Mouse (Mus musculus) lung, embryonic 16.5 days (tissue): ENCODE results near the gene Ttc8. TPM values are rescaled to one million over a fixed set of nuclear protein-coding genes. Genes with fewer than 3 reads are reported as not detected.

ENCODE experiments used
- ATAC-seq: fragments of 200-750 bp; cut with Nextera tagmentation; 2 replicates; pipeline ENCODE4 v1.8.0; 2017; ENCODE audit warnings: low read depth, mild to moderate bottlenecking, moderate library complexity
- H3K27ac ChIP-seq: fragments of 300-500 bp; sonication (generic); 2 replicates; pipeline ENCODE4 v1.5.1; 2014; ENCODE audit warnings: mild to moderate bottlenecking, control low read depth, low read length
- H3K27me3 ChIP-seq: fragments of 300-500 bp; sonication (generic); 2 replicates; pipeline ENCODE4 v1.6.1; 2014; ENCODE audit warnings: low read depth, low read length, mixed read lengths; ENCODE audit not compliant: control insufficient read depth, insufficient read depth
- H3K36me3 ChIP-seq: fragments of 300-500 bp; sonication (generic); 2 replicates; pipeline ENCODE4 v1.6.1; 2014; ENCODE audit warnings: low read length; ENCODE audit not compliant: control insufficient read depth, insufficient read depth
- H3K4me1 ChIP-seq: fragments of 300-500 bp; sonication (generic); replicated peaks from 2 replicates; pipeline ENCODE4 v1.6.1; 2014; ENCODE audit warnings: low read length, mixed read lengths; ENCODE audit not compliant: control insufficient read depth, insufficient read depth
- H3K4me2 ChIP-seq: fragments of 300-500 bp; sonication (generic); 2 replicates; pipeline ENCODE4 v1.6.1; 2014; ENCODE audit warnings: low read depth, low read length, control low read depth
- H3K4me3 ChIP-seq: fragments of 300-500 bp; sonication (generic); 2 replicates; pipeline ENCODE4 v1.5.1; 2014; ENCODE audit warnings: mild to moderate bottlenecking, low read length, control low read depth
- H3K9ac ChIP-seq: fragments of 300-500 bp; sonication (generic); 2 replicates; pipeline ENCODE4 v1.6.1; 2014; ENCODE audit warnings: low read length, control low read depth
- H3K9me3 ChIP-seq: fragments of 300-500 bp; sonication (generic); 2 replicates; pipeline ENCODE4 v1.6.1; 2016; ENCODE audit warnings: low read length; ENCODE audit not compliant: control insufficient read depth
- WGBS: fragments of 180-500 bp; shearing (Covaris S2); extraction: QIAGEN DNeasy Blood & Tissue Kit; methylation state at CpG from one replicate; pipeline ENCODE4 v1.1.7; 2014; 5-methylcytosine and 5-hydroxymethylcytosine counted together
- polyA plus RNA-seq: library from polyadenylated mRNA; unstranded; fragments of >200 nt; fragmentation: Nextera tagmentation; extraction: Ambion mirVana; gene quantifications from 2 replicates; pipeline ENCODE4 v1.2.1, GENCODE M21; 2015

Gene Ttc8
- 31.6 and 33.4 TPM in 2 replicates for polyA plus RNA-seq

DNA sequence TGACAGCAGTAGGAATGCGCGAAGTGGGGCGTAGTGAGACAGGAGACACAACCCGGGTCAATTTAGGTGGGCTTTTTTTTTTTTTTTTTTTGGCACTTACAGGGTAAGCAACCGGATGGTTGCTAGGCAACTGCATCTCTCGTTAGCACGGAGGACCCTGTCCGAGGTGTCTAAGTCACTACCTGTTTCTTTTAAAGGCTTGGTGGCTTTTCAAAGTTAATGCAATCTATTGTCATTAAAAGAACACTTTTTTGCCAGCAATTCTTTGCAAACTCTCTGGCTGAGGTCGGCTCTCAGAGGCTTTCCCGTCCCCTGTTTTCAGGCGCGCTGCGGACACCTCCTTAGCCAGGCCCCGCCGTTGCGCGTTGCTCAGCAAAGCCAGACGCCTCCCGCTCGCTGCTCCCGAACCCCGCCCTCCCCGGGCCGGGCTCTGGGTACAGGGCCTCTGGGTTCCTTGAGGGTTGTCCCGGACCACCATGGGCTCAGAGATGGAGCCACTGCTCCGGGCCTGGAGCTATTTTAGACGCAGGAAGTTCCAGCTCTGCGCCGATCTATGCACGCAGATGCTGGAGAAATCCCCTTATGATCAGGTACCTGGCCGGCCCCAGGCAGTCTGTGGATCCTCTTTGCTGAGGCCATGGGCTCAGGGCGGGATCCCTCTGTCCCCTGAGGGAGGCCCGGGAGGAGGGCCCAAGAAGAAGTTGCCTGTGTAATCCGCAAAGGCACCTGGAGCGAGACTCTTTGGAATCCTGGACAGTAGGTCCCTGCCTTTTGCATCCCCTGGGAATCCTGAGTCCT lies at the start of gene Ttc8:
TSS of gene Ttc8 (plus strand) at position 381 of the 798 bp plus-strand sequence.
- peak; percentile 99 for ATAC-seq
- Histone ChIP-seq H3K27me3 (peaks cover 2% of the 10 kb centered on the region; the same call in 1 of the 2 replicates), H3K4me3 (peak within 1 kb of the TSS; percentile 69), H3K4me1 (peaks cover 9% of the 10 kb centered on the region), H3K9ac (peak within 1 kb of the TSS; percentile 78), H3K9me3 (no peaks in the 10 kb centered on the region), H3K4me2 (peak within 1 kb of the TSS; percentile 79), H3K36me3 (no peaks in the 10 kb centered on the region), H3K27ac (peak within 1 kb of the TSS; percentile 25)
- under 1% methylated on average over 35 of the region's 35 CpGs for WGBS

DNA sequence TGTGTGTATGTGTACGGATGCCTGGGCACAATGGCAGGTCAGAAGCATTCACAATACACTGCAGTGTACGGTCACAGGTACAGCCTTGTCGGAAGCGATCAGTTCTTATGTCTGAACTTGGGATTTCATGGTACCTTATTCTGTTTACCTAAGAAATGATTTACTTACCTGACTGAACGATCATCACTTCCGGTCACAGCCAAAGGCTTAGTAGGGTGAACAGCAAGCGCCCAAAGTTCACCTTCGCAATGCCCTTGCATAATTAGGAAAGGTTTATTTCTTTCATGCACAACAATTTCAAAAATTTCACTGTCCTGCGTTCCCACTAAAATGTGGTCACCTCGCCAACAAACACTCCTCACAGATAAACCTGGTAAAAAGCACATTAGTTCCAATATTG lies 47.5 kb upstream of the Ttc8 start:
- Histone ChIP-seq H3K4me3 (no peak overlapping the region), H3K27me3 (no peaks in the 10 kb centered on the region), H3K9ac (no peak overlapping the region), H3K9me3 (no peaks in the 10 kb centered on the region), H3K4me2 (no peak overlapping the region), H3K27ac (no peak overlapping the region), H3K36me3 (no peaks in the 10 kb centered on the region), H3K4me1 (no peaks in the 10 kb centered on the region)
- no peak for ATAC-seq
- WGBS = 82% methylated on average over 10 of the region's 10 CpGs

DNA sequence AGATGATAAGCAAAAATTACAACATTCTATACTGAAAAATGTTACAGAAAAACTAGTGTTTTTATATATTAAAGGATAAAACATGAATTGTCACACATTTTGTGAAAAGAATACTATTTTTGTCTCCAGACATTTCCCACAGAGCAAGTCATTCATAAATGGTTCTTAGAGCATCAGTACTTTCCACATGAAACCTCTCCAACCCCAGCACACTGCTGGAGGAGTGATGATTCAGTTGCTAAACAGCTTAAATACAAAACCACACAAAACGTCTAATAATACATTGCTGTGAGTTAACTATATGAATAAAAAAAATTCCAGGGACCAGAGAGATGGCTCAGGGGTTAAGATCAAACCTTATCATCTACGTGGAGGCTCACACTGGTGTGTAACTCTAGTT lies 45.2 kb upstream of the Ttc8 start:
- no peak overlapping the region for H3K27ac ChIP-seq
- WGBS = 48% methylated on average over 2 of the region's 2 CpGs

DNA sequence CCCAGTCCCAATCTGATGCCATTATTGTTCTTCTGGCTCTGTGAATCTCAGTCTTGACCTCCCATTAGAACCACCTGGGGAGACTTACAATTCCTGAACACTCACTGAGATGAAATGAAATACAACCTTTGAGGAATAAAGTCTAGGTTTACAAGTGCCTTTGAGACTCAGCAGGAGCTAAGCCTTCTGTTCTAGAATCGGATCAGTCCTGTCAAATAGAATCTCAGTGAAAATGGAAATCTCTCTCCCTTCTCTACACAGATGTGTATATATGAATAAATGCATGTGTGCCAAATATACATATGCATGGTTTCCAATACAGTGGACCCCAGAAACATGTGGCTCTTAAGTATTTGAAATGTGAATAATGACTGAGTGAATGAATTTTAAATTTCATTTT lies 41.7 kb upstream of the Ttc8 start:
- no peak overlapping the region for H3K9ac ChIP-seq
- no peaks in the 10 kb centered on the region for H3K9me3 ChIP-seq
- no peak overlapping the region for H3K4me2 ChIP-seq
- H3K4me1 ChIP-seq = no peaks in the 10 kb centered on the region
- no peak overlapping the region for H3K27ac ChIP-seq
- no peak overlapping the region for H3K4me3 ChIP-seq
- WGBS = 68% methylated on average over 1 of the region's 1 CpGs
- no peaks in the 10 kb centered on the region for H3K27me3 ChIP-seq
- no peak for ATAC-seq
- no peaks in the 10 kb centered on the region for H3K36me3 ChIP-seq

More for the DNA sequence above, 45.2 kb upstream of the Ttc8 start:
- H3K27me3 ChIP-seq = no peaks in the 10 kb centered on the region
- no peak overlapping the region for H3K4me3 ChIP-seq
- ATAC-seq = no peak
- no peak overlapping the region for H3K9ac ChIP-seq
- H3K9me3 ChIP-seq = no peaks in the 10 kb centered on the region
- H3K4me1 ChIP-seq = no peaks in the 10 kb centered on the region
- no peak overlapping the region for H3K4me2 ChIP-seq
- H3K36me3 ChIP-seq = no peaks in the 10 kb centered on the region

DNA sequence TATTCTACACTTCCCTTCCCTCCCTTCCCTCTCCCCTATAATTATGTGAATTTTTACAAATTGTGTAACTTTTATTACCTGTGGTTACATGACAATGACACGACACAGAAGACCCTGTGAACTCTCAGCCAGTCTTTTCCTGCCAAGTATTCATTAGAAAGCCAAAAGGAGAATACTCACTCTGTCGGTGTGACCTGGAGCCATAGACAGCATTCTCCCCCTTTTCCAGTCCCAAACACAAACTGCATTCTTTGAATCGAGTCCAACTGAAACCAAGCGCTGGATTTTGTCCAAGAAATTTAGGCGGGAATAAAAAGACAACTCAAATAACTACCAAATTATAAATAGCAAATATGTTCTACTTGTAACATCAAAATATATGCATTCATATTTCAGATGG lies 38.6 kb upstream of the Ttc8 start:
- no peak overlapping the region for H3K27ac ChIP-seq
- ATAC-seq = peak; percentile 64; the same call in 1 of the 2 replicates

DNA sequence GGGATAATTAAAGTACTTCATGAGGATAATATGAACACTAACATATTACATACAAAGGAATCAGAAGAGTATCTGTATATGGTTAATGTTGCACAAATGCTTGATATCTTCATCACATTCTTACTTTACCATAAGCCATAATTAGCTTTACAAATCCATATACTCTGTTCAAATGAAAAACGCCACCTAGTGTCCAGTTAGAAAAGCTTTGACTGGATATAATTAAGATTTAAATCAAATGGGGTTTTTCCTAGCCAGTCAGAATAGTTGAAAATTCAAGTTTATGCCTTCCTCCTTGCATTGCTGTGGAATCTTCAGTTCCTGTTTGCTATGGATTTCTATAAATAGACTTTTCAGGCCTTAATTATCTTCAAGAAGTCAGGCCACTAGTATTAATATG lies 35.9 kb upstream of the Ttc8 start:
- WGBS = 4% methylated on average over 1 of the region's 1 CpGs
- no peaks in the 10 kb centered on the region for H3K27me3 ChIP-seq
- H3K9me3 ChIP-seq = no peaks in the 10 kb centered on the region
- no peak overlapping the region for H3K4me3 ChIP-seq
- no peak overlapping the region for H3K9ac ChIP-seq
- no peak overlapping the region for H3K27ac ChIP-seq
- H3K36me3 ChIP-seq = no peaks in the 10 kb centered on the region
- no peak for ATAC-seq
- H3K4me2 ChIP-seq = no peak overlapping the region
- H3K4me1 ChIP-seq = no peaks in the 10 kb centered on the region

More for the DNA sequence above, 38.6 kb upstream of the Ttc8 start:
- Histone ChIP-seq H3K4me3 (no peak overlapping the region), H3K9ac (no peak overlapping the region), H3K4me1 (no peaks in the 10 kb centered on the region), H3K4me2 (no peak overlapping the region), H3K36me3 (no peaks in the 10 kb centered on the region), H3K27me3 (no peaks in the 10 kb centered on the region), H3K9me3 (no peaks in the 10 kb centered on the region)
- WGBS = 35% methylated on average over 5 of the region's 5 CpGs

DNA sequence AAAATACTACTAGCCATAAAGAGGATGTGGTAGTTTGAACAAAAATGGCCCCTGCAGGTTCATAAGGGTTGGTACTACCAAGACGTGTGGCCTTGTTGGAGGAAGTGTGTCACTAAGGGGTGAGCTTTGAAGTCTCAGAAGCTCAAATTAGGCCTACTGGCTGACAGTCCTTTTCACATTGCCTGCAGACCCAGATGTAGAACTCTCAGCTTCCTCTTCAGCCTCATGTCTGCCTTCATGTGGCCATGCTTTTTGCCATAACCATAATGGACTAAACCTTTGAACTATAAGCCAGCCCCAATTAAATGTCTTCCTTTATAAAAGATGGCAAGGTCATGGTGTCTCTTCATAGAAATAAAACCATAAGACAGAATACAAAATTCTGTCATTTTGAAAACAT lies 23.6 kb upstream of the Ttc8 start:
- Histone ChIP-seq H3K4me2 (no peak overlapping the region), H3K27ac (no peak overlapping the region), H3K9me3 (no peaks in the 10 kb centered on the region), H3K4me3 (no peak overlapping the region), H3K36me3 (no peaks in the 10 kb centered on the region), H3K4me1 (peaks cover 3% of the 10 kb centered on the region; the same call in 1 of the 2 replicates), H3K9ac (no peak overlapping the region), H3K27me3 (peaks cover 9% of the 10 kb centered on the region)
- 62% methylated on average over 1 of the region's 1 CpGs for WGBS
- no peak for ATAC-seq

DNA sequence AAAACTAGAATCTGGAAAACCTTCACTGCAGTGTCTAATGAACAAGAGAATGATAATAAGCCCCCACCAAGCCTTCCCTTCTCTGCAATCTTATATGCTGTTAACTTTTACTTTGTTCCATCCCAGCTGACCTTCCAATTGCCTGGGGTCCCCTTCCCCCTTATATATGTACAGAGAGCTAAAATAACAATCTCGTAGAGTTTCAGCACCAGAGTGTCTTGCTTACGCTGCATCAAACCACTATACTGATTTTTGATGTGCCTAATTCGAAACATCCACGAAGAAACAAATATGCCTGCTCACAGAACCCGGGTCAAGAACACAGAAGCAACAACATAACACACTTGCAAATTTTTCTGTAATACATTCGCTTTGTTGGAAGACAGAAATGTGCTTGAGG lies 20.7 kb upstream of the Ttc8 start:
- WGBS = 73% methylated on average over 6 of the region's 6 CpGs
- Histone ChIP-seq H3K4me2 (no peak overlapping the region), H3K9ac (no peak overlapping the region), H3K36me3 (no peaks in the 10 kb centered on the region), H3K4me1 (peaks cover 3% of the 10 kb centered on the region; the same call in 1 of the 2 replicates), H3K27ac (no peak overlapping the region), H3K4me3 (no peak overlapping the region), H3K9me3 (no peaks in the 10 kb centered on the region), H3K27me3 (peaks cover 9% of the 10 kb centered on the region)
- ATAC-seq = no peak

DNA sequence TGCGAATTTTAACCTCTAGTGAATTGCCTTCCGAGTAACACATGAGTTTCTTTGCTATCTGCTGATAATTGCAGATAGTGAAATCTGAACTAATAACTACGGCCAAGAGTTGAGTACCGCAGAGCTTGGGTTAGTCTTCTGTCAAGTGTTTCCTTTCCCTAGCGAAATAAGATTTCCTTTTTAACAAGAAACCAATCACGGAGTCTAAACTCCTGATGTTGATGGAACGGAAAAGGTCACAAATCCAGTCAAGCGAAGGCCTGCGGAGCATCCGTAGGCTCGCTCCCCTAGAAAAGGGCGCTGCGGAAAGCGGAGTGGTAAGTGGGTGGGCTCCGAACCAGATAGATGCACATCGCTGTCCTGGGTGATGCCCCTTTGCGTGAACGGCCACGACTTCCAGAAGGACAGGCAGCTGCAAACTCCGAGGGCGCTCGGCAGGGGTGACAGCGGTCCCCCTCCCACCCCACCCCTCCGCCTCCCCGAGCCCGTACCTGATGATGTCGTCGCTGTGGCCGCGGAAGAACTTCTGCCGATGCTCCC lies 20.0 kb upstream of the Ttc8 start:
- ATAC-seq = peak; percentile 32
- H3K36me3 ChIP-seq = no peaks in the 10 kb centered on the region

More for the DNA sequence above, 20.0 kb upstream of the Ttc8 start:
- Histone ChIP-seq H3K4me3 (peak overlapping the region; percentile 81), H3K9me3 (no peaks in the 10 kb centered on the region), H3K27me3 (peaks cover 9% of the 10 kb centered on the region), H3K27ac (no peak overlapping the region), H3K4me1 (peaks cover 3% of the 10 kb centered on the region; the same call in 1 of the 2 replicates), H3K9ac (peak overlapping the region; percentile 69), H3K4me2 (peak overlapping the region; percentile 97)
- 3% methylated on average over 31 of the region's 31 CpGs for WGBS
